Mouse (Mus musculus) testis, postnatal 14 days (tissue): ENCODE measurements around the gene Sesn2.
A peak's percentile ranks its signal among the peaks of the same experiment; 100 is the strongest.

Experiments
- DNase-seq: peaks from one replicate; pipeline ENCODE4 v3.0.0; 2021; ENCODE audit warnings: low spot score

Gene Sesn2

GRCm38 (mm10) chr4:132514555-132515135 lies 4.3 kb upstream of the Sesn2 start:
- peak; percentile 77 for DNase-seq

- no peak for DNase-seq
Measured at GRCm38 (mm10) chr4:132513395-132514273, 3.3 kb upstream of the Sesn2 start.

GRCm38 (mm10) chr4:132512080-132512479 lies 1.8 kb upstream of the Sesn2 start:
- no peak for DNase-seq

GRCm38 (mm10) chr4:132509621-132510296 lies 542 bp downstream of the Sesn2 start:
- DNase-seq = peak; percentile 85

GRCm38 (mm10) chr4:132507210-132507609 lies 3.1 kb downstream of the Sesn2 start:
- DNase-seq = no peak

GRCm38 (mm10) chr4:132506250-132506649 lies 4.1 kb downstream of the Sesn2 start:
- no peak for DNase-seq

GRCm38 (mm10) chr4:132505800-132506199 lies 4.5 kb downstream of the Sesn2 start:
- no peak for DNase-seq

- peak; percentile 68 for DNase-seq
Measured at GRCm38 (mm10) chr4:132505034-132505738, 5.1 kb downstream of the Sesn2 start.

GRCm38 (mm10) chr4:132503344-132503743 lies 7.0 kb downstream of the Sesn2 start:
- no peak for DNase-seq

GRCm38 (mm10) chr4:132501639-132502038 lies 8.7 kb downstream of the Sesn2 start:
- DNase-seq = no peak

GRCm38 (mm10) chr4:132494271-132494918 lies 15.9 kb downstream of the Sesn2 start:
- no peak for DNase-seq

GRCm38 (mm10) chr4:132492178-132493060 lies 17.9 kb downstream of the Sesn2 start:
- DNase-seq = no peak

- DNase-seq = no peak
Measured at GRCm38 (mm10) chr4:132491748-132492147, 18.6 kb downstream of the Sesn2 start.

GRCm38 (mm10) chr4:132491057-132491456 lies 19.2 kb downstream of the Sesn2 start:
- DNase-seq = no peak

- DNase-seq = no peak
Measured at GRCm38 (mm10) chr4:132490273-132491010, 19.9 kb downstream of the Sesn2 start.

- no peak for DNase-seq
Measured at GRCm38 (mm10) chr4:132488976-132489375, 21.3 kb downstream of the Sesn2 start.

GRCm38 (mm10) chr4:132488521-132488920 lies 21.8 kb downstream of the Sesn2 start:
- DNase-seq = no peak

GRCm38 (mm10) chr4:132484820-132485219 lies 25.5 kb downstream of the Sesn2 start:
- no peak for DNase-seq

- DNase-seq = no peak
Measured at GRCm38 (mm10) chr4:132484231-132484630, 26.1 kb downstream of the Sesn2 start.
